Mouse (Mus musculus) spleen, postnatal 4 days (tissue): ENCODE results near the gene Idh2.
"Not testable (repeated sequence)": the region's sequence is repeated elsewhere in the genome, so short reads cannot be mapped to it uniquely, and the experiment has no call there.

Source experiments
- DNase-seq, 2 experiments: peaks; one replicate each; pipeline ENCODE4 v3.0.0; 2022; ENCODE audit warnings: low spot score in 2 of 2

Idh2 gene

GRCm38 (mm10) chr7:80060012-80060778, 55.0 kb downstream of the Idh2 start:
- no peak for DNase-seq

GRCm38 (mm10) chr7:80059064-80059838, 55.9 kb downstream of the Idh2 start:
- no peak for DNase-seq

- DNase-seq: no peak
Observed at GRCm38 (mm10) chr7:80058405-80059063, 56.7 kb downstream of the Idh2 start.

GRCm38 (mm10) chr7:80057781-80058180, 57.4 kb downstream of the Idh2 start:
- peak in 1 of 2 experiments; percentile 61 for DNase-seq

GRCm38 (mm10) chr7:80057002-80057691, 58.0 kb downstream of the Idh2 start:
- DNase-seq: no peak

- DNase-seq: no peak
Observed at GRCm38 (mm10) chr7:80055781-80056180, 59.4 kb downstream of the Idh2 start.

- DNase-seq: no peak
Observed at GRCm38 (mm10) chr7:80053147-80053546, 62.0 kb downstream of the Idh2 start.

GRCm38 (mm10) chr7:80052261-80052660, 62.9 kb downstream of the Idh2 start:
- no peak for DNase-seq

- DNase-seq: no peak
Observed at GRCm38 (mm10) chr7:80051835-80052234, 63.4 kb downstream of the Idh2 start.

- not testable (repeated sequence) for DNase-seq
Observed at GRCm38 (mm10) chr7:80050382-80050781, 64.8 kb downstream of the Idh2 start.

- no peak for DNase-seq
Observed at GRCm38 (mm10) chr7:80049746-80050145, 65.4 kb downstream of the Idh2 start.

- no peak for DNase-seq
Observed at GRCm38 (mm10) chr7:80047041-80047440, 68.2 kb downstream of the Idh2 start.
